Mouse (Mus musculus) MEL (cell line): ENCODE data around the gene Nav1. TPM values are rescaled to one million over a fixed set of nuclear protein-coding genes. Genes with fewer than 3 reads are reported as not detected.

Experiments
- DNase-seq: peaks from one replicate; pipeline ENCODE4 v3.0.0; 2011; ENCODE audit warnings: low read depth, low spot score
- H3K27ac ChIP-seq: 2 replicates; pipeline ENCODE4 v1.5.1; 2012; ENCODE audit warnings: low read depth, mild to moderate bottlenecking, control low read depth, low read length, moderate library complexity; ENCODE audit not compliant: control insufficient read depth
- H3K27me3 ChIP-seq, 2 experiments: fragments of 150-350 bp in 1 of 2; sonication (generic) in 1 of 2; 2 replicates each; pipeline ENCODE4 v1.6.1; 2012; ENCODE audit warnings: low read length in 2 of 2, mild to moderate bottlenecking in 2 of 2, improper control_type of control experiment in 1 of 2, moderate library complexity in 1 of 2; ENCODE audit not compliant: insufficient read depth in 2 of 2, control insufficient read depth in 1 of 2
- H3K36me3 ChIP-seq, 2 experiments: 2 replicates each; pipeline ENCODE4 v1.6.1; 2012 to 2014; ENCODE audit warnings: low read length in 2 of 2, improper control_type of control experiment in 1 of 2, inconsistent platforms in 1 of 2, mild to moderate bottlenecking in 1 of 2; ENCODE audit not compliant: insufficient read depth in 2 of 2, control insufficient read depth in 1 of 2
- H3K4me1 ChIP-seq, 2 experiments: fragments of 150-350 bp in 1 of 2; sonication (generic) in 1 of 2; 2 replicates each; pipeline ENCODE4 v1.6.1; 2012; ENCODE audit warnings: low read length in 2 of 2, improper control_type of control experiment in 1 of 2, mild to moderate bottlenecking in 1 of 2; ENCODE audit not compliant: insufficient read depth in 2 of 2, control insufficient read depth in 1 of 2
- H3K4me3 ChIP-seq, 2 experiments: fragments of 150-350 bp in 1 of 2; sonication (generic) in 1 of 2; 2 replicates each; pipeline ENCODE4 v1.5.1; 2012; ENCODE audit warnings: low read depth in 2 of 2, low read length in 2 of 2, mild to moderate bottlenecking in 2 of 2, moderate library complexity in 2 of 2, control low read depth in 1 of 2, improper control_type of control experiment in 1 of 2; ENCODE audit not compliant: control insufficient read depth in 1 of 2, insufficient read depth in 1 of 2
- H3K79me2 ChIP-seq: 2 replicates; pipeline ENCODE4 v1.6.1; 2012; ENCODE audit warnings: mild to moderate bottlenecking, low read length, moderate library complexity; ENCODE audit not compliant: control insufficient read depth, poor library complexity, insufficient read depth
- H3K9ac ChIP-seq: 2 replicates; pipeline ENCODE4 v1.6.1; 2012; ENCODE audit warnings: low read depth, mild to moderate bottlenecking, control low read depth, low read length, moderate library complexity; ENCODE audit not compliant: control insufficient read depth, poor library complexity, severe bottlenecking
- H3K9me3 ChIP-seq: fragments of 150-350 bp; sonication (generic); replicated peaks from 2 replicates; pipeline ENCODE4 v1.6.1; 2012; ENCODE audit warnings: mild to moderate bottlenecking, low read length, improper control_type of control experiment, moderate library complexity; ENCODE audit not compliant: insufficient read depth
- BHLHE40 ChIP-seq: IDR thresholded peaks from 2 replicates; pipeline ENCODE4 v1.6.1; 2012; ENCODE audit warnings: low read depth, mild to moderate bottlenecking, inconsistent platforms, low read length, improper control_type of control experiment, borderline replicate concordance
- CHD2 ChIP-seq: IDR thresholded peaks from 2 replicates; pipeline ENCODE4 v1.6.1; 2011; ENCODE audit warnings: low read length, improper control_type of control experiment
- CTCF ChIP-seq, 3 experiments: IDR thresholded peaks in 2 of 3; conservative IDR thresholded peaks in 1 of 3; 2 replicates each; pipeline ENCODE4 v1.5.1; 2011 to 2012; ENCODE audit warnings: low read length in 3 of 3, low read depth in 2 of 3, mild to moderate bottlenecking in 2 of 3, improper control_type of control experiment in 1 of 3, inconsistent platforms in 1 of 3, mixed read lengths in 1 of 3, moderate library complexity in 1 of 3; ENCODE audit not compliant: control insufficient read depth in 1 of 3, insufficient read depth in 1 of 3, poor library complexity in 1 of 3, severe bottlenecking in 1 of 3
- ELF1 ChIP-seq: IDR thresholded peaks from 2 replicates; pipeline ENCODE4 v1.6.1; 2014; ENCODE audit warnings: low read depth, mild to moderate bottlenecking, inconsistent platforms, low read length, improper control_type of control experiment, moderate library complexity
- EP300 ChIP-seq, 2 experiments: IDR thresholded peaks; 2 replicates each; pipeline ENCODE4 v1.6.1; 2011; ENCODE audit warnings: improper control_type of control experiment in 2 of 2, low read length in 2 of 2, low read depth in 1 of 2, mild to moderate bottlenecking in 1 of 2
- ETS1 ChIP-seq: IDR thresholded peaks from 2 replicates; pipeline ENCODE4 v1.6.1; 2012; ENCODE audit warnings: low read depth, mild to moderate bottlenecking, inconsistent platforms, low read length, improper control_type of control experiment, moderate library complexity
- GABPA ChIP-seq: IDR thresholded peaks from 2 replicates; pipeline ENCODE4 v1.6.1; 2012; ENCODE audit warnings: low read depth, mild to moderate bottlenecking, inconsistent platforms, low read length, improper control_type of control experiment, moderate library complexity
- GATA1 ChIP-seq: IDR thresholded peaks from 2 replicates; pipeline ENCODE4 v1.6.1; 2011; ENCODE audit warnings: low read depth, low read length, improper control_type of control experiment
- HCFC1 ChIP-seq: IDR thresholded peaks from 2 replicates; pipeline ENCODE4 v1.6.1; 2012; ENCODE audit warnings: low read depth, mild to moderate bottlenecking, inconsistent platforms, low read length, improper control_type of control experiment, moderate library complexity
- JUND ChIP-seq: IDR thresholded peaks from 2 replicates; pipeline ENCODE4 v1.6.1; 2011; ENCODE audit warnings: low read depth, mild to moderate bottlenecking, improper control_type of control experiment, low read length
- KAT2A ChIP-seq: conservative IDR thresholded peaks from 2 replicates; pipeline ENCODE4 v1.6.1; 2012; ENCODE audit warnings: low read depth, low read length, improper control_type of control experiment, inconsistent platforms
- MAFK ChIP-seq: IDR thresholded peaks from 2 replicates; pipeline ENCODE4 v1.6.1; 2011; ENCODE audit warnings: low read depth, mild to moderate bottlenecking, low read length, improper control_type of control experiment, borderline replicate concordance
- MAX ChIP-seq: IDR thresholded peaks from 2 replicates; pipeline ENCODE4 v1.6.1; 2011; ENCODE audit warnings: low read length, improper control_type of control experiment
- MAZ ChIP-seq: IDR thresholded peaks from 2 replicates; pipeline ENCODE4 v1.6.1; 2012; ENCODE audit warnings: low read depth, mild to moderate bottlenecking, inconsistent platforms, low read length, improper control_type of control experiment
- MXI1 ChIP-seq: IDR thresholded peaks from 2 replicates; pipeline ENCODE4 v1.6.1; 2011; ENCODE audit warnings: mild to moderate bottlenecking, low read depth, low read length, improper control_type of control experiment
- MYB ChIP-seq: IDR thresholded peaks from 2 replicates; pipeline ENCODE4 v1.6.1; 2011; ENCODE audit warnings: mild to moderate bottlenecking, low read depth, low read length, improper control_type of control experiment
- MYC ChIP-seq: IDR thresholded peaks from 2 replicates; pipeline ENCODE4 v1.6.1; 2011; ENCODE audit warnings: low read depth, mild to moderate bottlenecking, low read length, improper control_type of control experiment, moderate library complexity
- POLR2A ChIP-seq, 2 experiments: IDR thresholded peaks; 2 replicates each; pipeline ENCODE4 v1.6.1; 2011 to 2012; ENCODE audit warnings: low read length in 2 of 2, mild to moderate bottlenecking in 2 of 2, control low read depth in 1 of 2, improper control_type of control experiment in 1 of 2, low read depth in 1 of 2, moderate library complexity in 1 of 2; ENCODE audit not compliant: control insufficient read depth in 1 of 2, insufficient read depth in 1 of 2, poor library complexity in 1 of 2
- POLR2AphosphoS2 ChIP-seq: IDR thresholded peaks from 2 replicates; pipeline ENCODE4 v1.6.1; 2011; ENCODE audit warnings: low read length, improper control_type of control experiment
- POLR2AphosphoS5 ChIP-seq: IDR thresholded peaks from 2 replicates; pipeline ENCODE4 v1.6.1; 2012; ENCODE audit warnings: low read depth, borderline replicate concordance, mild to moderate bottlenecking, inconsistent platforms, low read length, moderate library complexity, mixed read lengths
- RAD21 ChIP-seq: IDR thresholded peaks from 2 replicates; pipeline ENCODE4 v1.6.1; 2011; ENCODE audit warnings: mild to moderate bottlenecking, low read depth, low read length, improper control_type of control experiment
- SIN3A ChIP-seq: IDR thresholded peaks from 2 replicates; pipeline ENCODE4 v1.6.1; 2012; ENCODE audit warnings: low read length, improper control_type of control experiment, inconsistent platforms
- TAL1 ChIP-seq: IDR thresholded peaks from 2 replicates; pipeline ENCODE4 v1.6.1; 2012; ENCODE audit warnings: mild to moderate bottlenecking, inconsistent platforms, low read length, moderate library complexity, mixed read lengths
- TBP ChIP-seq: IDR thresholded peaks from 2 replicates; pipeline ENCODE4 v1.8.0; 2011; ENCODE audit warnings: low read depth, low read length, improper control_type of control experiment
- TCF12 ChIP-seq: IDR thresholded peaks from 2 replicates; pipeline ENCODE4 v1.6.1; 2014; ENCODE audit warnings: low read depth, mild to moderate bottlenecking, inconsistent platforms, low read length, improper control_type of control experiment, moderate library complexity
- UBTF ChIP-seq: IDR thresholded peaks from 2 replicates; pipeline ENCODE4 v1.6.1; 2012; ENCODE audit warnings: low read depth, mild to moderate bottlenecking, inconsistent platforms, low read length, improper control_type of control experiment, moderate library complexity, borderline replicate concordance; ENCODE audit not compliant: insufficient read depth
- USF2 ChIP-seq, 2 experiments: IDR thresholded peaks; 2 replicates each; pipeline ENCODE4 v1.6.1; 2011 to 2012; ENCODE audit warnings: improper control_type of control experiment in 2 of 2, low read length in 2 of 2, borderline replicate concordance in 1 of 2, inconsistent platforms in 1 of 2, low read depth in 1 of 2, mild to moderate bottlenecking in 1 of 2; ENCODE audit not compliant: insufficient read depth in 1 of 2
- ZKSCAN1 ChIP-seq: IDR thresholded peaks from 2 replicates; pipeline ENCODE4 v1.6.1; 2012; ENCODE audit warnings: low read depth, mild to moderate bottlenecking, inconsistent platforms, low read length, improper control_type of control experiment, moderate library complexity
- polyA plus RNA-seq, 2 experiments: library from polyadenylated mRNA; stranded (reverse) in 1 of 2; unstranded in 1 of 2; fragments of >175 nt in 1 of 2; fragments of >200 nt in 1 of 2; gene quantifications; 2 replicates each; pipeline versions ENCODE4 v1.2.1 to v1.2.4; 2012; ENCODE audit warnings: low replicate concordance in 2 of 2, low read depth in 1 of 2; ENCODE audit not compliant: insufficient read length in 2 of 2, insufficient read depth in 1 of 2, missing spikeins in 1 of 2
- total RNA-seq: library from RNA; depleted of rRNA; stranded (reverse); fragments of 300-350 nt; gene quantifications from 2 replicates; pipeline ENCODE4 v1.2.3, GENCODE M21; 2012

Nav1 gene
- total and polyA plus RNA-seq, 3 experiments, result 0.89 to 9.6 TPM; not detected in 1

DNA sequence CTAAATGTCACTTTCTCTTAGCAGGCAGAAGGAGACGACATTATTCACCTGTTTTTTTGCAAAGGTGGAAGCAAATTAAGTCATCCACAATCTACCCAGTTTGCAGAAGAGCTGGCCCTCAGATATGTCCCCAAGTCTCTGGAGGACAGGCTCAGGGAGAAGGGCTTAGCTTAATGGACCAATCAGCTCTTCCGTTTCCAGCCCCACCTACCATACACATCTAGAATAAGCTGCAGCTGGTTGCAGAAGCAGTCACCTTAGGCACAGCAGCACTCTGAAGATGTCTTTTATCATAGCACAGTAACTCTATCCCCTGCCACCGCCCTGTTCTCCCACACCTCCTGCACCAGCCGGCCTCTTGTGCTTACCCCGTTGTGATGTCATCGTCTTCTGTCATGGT is 75.1 kb downstream of the Nav1 start:
- TF ChIP-seq GABPA (no peak), CHD2 (no peak), MAX (no peak)
- no peaks in the 10 kb centered on the region for H3K27me3 ChIP-seq
- no peaks in the 10 kb centered on the region for H3K4me1 ChIP-seq
- H3K4me3 ChIP-seq, result no peak overlapping the region
- no peaks in the 10 kb centered on the region for H3K79me2 ChIP-seq
- DNase-seq, result no peak
- H3K9me3 ChIP-seq, result no peaks in the 10 kb centered on the region
- H3K9ac ChIP-seq, result no peak overlapping the region
- H3K36me3 ChIP-seq, result no peaks in the 10 kb centered on the region
- no peak overlapping the region for H3K27ac ChIP-seq

DNA sequence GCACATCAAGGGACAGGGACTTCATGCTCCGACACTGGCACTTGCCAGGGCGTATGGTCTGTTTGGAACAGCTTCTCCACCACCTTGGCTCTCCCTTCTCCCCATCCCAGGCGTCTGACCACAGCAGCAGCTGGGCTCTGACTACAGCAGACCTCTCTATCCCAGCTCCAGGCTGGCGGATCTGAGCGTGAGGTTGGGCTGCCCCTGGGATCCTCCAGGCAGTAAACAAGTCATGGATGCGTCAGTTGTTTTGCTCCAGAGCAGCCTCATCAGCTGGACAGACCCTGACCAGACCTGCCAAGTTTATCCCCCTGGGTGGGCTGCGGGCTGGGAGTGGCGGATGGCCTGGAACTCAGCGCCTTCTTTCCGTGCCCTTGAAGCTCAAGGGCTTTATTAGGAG is 76.0 kb downstream of the Nav1 start:
- Histone ChIP-seq H3K9ac (no peak overlapping the region), H3K4me3 (no peak overlapping the region), H3K4me1 (no peaks in the 10 kb centered on the region), H3K79me2 (no peaks in the 10 kb centered on the region), H3K27me3 (no peaks in the 10 kb centered on the region), H3K27ac (no peak overlapping the region), H3K9me3 (no peaks in the 10 kb centered on the region), H3K36me3 (no peaks in the 10 kb centered on the region)
- TF ChIP-seq MYC, result no peak
- TF ChIP-seq POLR2AphosphoS5, result no peak
- TF ChIP-seq MYB, result no peak
- no peak for TF ChIP-seq ELF1
- TF ChIP-seq BHLHE40, result no peak
- TF ChIP-seq CHD2, result no peak
- TF ChIP-seq UBTF, result no peak
- TF ChIP-seq SIN3A, result no peak
- no peak for TF ChIP-seq KAT2A
- no peak for TF ChIP-seq EP300 (IDR thresholded peaks at IDR 0.05; ENCODE audit: low read depth in 1 of 2, low read length in 2 of 2)
- no peak for TF ChIP-seq GATA1
- DNase-seq, result no peak

DNA sequence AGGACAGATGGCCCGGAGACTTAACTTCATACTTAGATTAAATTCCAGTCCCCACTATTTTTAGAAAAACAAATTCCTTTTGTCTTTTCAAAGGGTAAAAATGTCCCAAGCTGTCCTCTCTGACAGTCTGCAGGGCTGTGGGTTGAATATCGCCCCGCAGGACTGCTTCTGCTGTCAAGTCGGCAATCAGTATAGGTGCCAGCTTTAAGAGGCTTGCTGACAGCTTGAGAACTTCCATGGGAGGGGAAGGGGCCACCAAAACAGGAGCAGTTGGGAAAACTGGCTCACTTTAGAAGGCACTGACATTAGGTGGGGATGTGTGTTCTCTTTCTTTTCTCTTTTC is 82.6 kb downstream of the Nav1 start:
- no peaks in the 10 kb centered on the region; a peak in 1 of 4 replicates for H3K27me3 ChIP-seq
- no peak overlapping the region for H3K27ac ChIP-seq
- H3K4me3 ChIP-seq, result no peak overlapping the region
- H3K79me2 ChIP-seq, result no peaks in the 10 kb centered on the region
- H3K36me3 ChIP-seq, result no peaks in the 10 kb centered on the region
- no peak for DNase-seq
- no peak overlapping the region for H3K9ac ChIP-seq
- H3K9me3 ChIP-seq, result no peaks in the 10 kb centered on the region
- no peaks in the 10 kb centered on the region; a peak in 1 of 4 replicates for H3K4me1 ChIP-seq
- TF ChIP-seq ZKSCAN1 (no peak), MAZ (no peak), BHLHE40 (no peak), TAL1 (no peak), USF2 (IDR thresholded peaks at IDR 0.05; ENCODE audit: borderline replicate concordance in 1 of 2, insufficient read depth in 1 of 2, low read depth in 1 of 2, low read length in 2 of 2) (no peak), JUND (no peak), MXI1 (no peak), MAFK (no peak), POLR2A (IDR thresholded peaks at IDR 0.05; ENCODE audit: control insufficient read depth in 1 of 2, insufficient read depth in 1 of 2, low read depth in 1 of 2, low read length in 2 of 2, poor library complexity in 1 of 2) (no peak), RAD21 (no peak), TBP (no peak), HCFC1 (no peak), GATA1 (no peak), TCF12 (no peak), POLR2AphosphoS5 (no peak), POLR2AphosphoS2 (no peak), CTCF (IDR thresholded peaks at IDR 0.05 in 2 of 3, conservative IDR thresholded peaks at IDR 0.05 in 1 of 3; ENCODE audit: control insufficient read depth in 1 of 3, insufficient read depth in 1 of 3, low read depth in 2 of 3, low read length in 3 of 3, poor library complexity in 1 of 3, severe bottlenecking in 1 of 3) (no peak), ETS1 (no peak)
